Comparison of ENCODE assay signal across 9 mouse cellular contexts in the genomic region with DNA sequence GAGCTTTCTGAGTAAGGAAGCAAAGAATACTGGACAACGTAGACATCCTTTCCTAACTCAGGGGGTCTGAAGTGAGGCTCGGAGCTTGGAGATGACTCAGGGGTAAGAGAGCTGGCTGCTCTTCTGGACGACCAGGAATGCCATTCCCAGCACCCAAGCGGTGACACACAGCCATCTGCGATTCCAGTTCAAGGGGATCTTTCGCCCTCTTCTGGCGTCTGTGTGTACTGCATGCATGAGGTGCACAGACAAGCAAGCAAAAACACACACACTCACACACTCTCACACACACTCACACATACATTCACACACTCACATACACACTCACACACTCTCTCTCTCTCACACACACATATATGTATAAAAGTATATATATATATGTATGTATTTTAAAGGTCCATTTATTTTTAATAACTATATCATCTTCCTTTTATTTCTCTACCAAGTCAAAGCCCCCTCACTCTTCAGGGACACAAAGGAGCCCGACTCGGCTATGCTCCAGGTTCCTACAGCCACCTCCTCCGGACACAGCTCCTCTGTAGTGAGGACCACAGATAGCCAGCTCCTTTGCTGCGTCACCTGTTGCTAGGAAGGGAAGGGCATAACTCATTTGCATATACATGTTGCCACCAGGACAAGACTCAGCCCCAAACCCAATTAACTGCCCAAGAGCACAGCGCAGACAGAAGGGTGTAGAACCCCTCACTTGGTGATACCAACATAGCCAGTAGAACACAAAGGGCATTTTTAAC.
DNase-seq lines count a peak whose midpoint lies in the region; ATAC-seq and TF ChIP-seq lines count a peak whose summit lies in the region.
"Had no signal": no experiment of that assay in that cellular context is flagged by ENCODE, and none has a peak within 500 bp of the region (broad histone marks: within the 10 kb centered on the region; RNA-seq: fewer than 3 reads in every experiment).

No protein-coding gene starts in this region.

- DNase-seq in adrenal gland, postnatal 14 days: peak; percentile 50
- no peak for DNase-seq in adrenal gland, postnatal 25 days
- peak; percentile 32 for DNase-seq in lung, embryonic 14.5 days
- DNase-seq in lung, postnatal 25 days (ENCODE audit: low spot score): no peak
- peak; percentile 33 for DNase-seq in stomach, postnatal 0 days (ENCODE audit: low spot score)
- DNase-seq in layer of hippocampus, postnatal 14 days (ENCODE audit: low spot score in 2 of 2): no peak
- DNase-seq in layer of hippocampus, postnatal 25 days (ENCODE audit: extremely low spot score in 1 of 2, low spot score in 1 of 2): no peak

- no peak for TF ChIP-seq POLR2A in cortical plate, adult 2 months (IDR thresholded peaks at IDR 0.05; ENCODE audit: extremely low read depth, insufficient read depth, low read length)

- ATAC-seq in lung, embryonic 14.5 days (ENCODE audit: insufficient read depth): no peak
- no peak for ATAC-seq in stomach, postnatal 0 days (ENCODE audit: low FRiP score, low TSS enrichment)

- peak; percentile 55 for TF ChIP-seq CTCF in lung, embryonic 14.5 days (IDR thresholded peaks at IDR 0.05; ENCODE audit: low read depth)
- TF ChIP-seq CTCF in cortical plate, adult 2 months (IDR thresholded peaks at IDR 0.05; ENCODE audit: extremely low read depth, insufficient read depth, low read length): 0 out of 2 replicates have a peak, but pooled peaks have one; percentile 18
- TF ChIP-seq CTCF in stomach, postnatal 0 days (IDR thresholded peaks at IDR 0.05; ENCODE audit: low read depth): peak; percentile 62

- H3K4me1 ChIP-seq in lung, embryonic 14.5 days (ENCODE audit: insufficient read depth): no peaks in the 10 kb centered on the region
- no peaks in the 10 kb centered on the region for H3K4me1 ChIP-seq in cortical plate, adult 2 months (ENCODE audit: control insufficient read depth, insufficient read depth, low read length)
- no peaks in the 10 kb centered on the region for H3K4me1 ChIP-seq in stomach, postnatal 0 days (replicated peaks; ENCODE audit: control insufficient read depth, insufficient read depth)
- H3K4me1 ChIP-seq: midbrain, embryonic 10.5 days had no signal

- H3K36me3 ChIP-seq in lung, embryonic 14.5 days (ENCODE audit: insufficient read depth): no peaks in the 10 kb centered on the region
- H3K36me3 ChIP-seq in stomach, postnatal 0 days (ENCODE audit: control insufficient read depth, insufficient read depth, low read length): no peaks in the 10 kb centered on the region
- H3K36me3 ChIP-seq: midbrain, embryonic 10.5 days had no signal

- 76% methylated on average over 12 of the region's 12 CpGs for WGBS in lung, embryonic 14.5 days
- WGBS in stomach, postnatal 0 days: 74% methylated on average over 12 of the region's 12 CpGs

- H3K27me3 ChIP-seq in lung, embryonic 14.5 days (ENCODE audit: insufficient read depth, low read length): no peaks in the 10 kb centered on the region
- no peaks in the 10 kb centered on the region for H3K27me3 ChIP-seq in stomach, postnatal 0 days (ENCODE audit: control insufficient read depth, insufficient read depth, low read length)

- no peaks in the 10 kb centered on the region for H3K9me3 ChIP-seq in lung, embryonic 14.5 days (ENCODE audit: low read depth, low read length)
- H3K9me3 ChIP-seq in stomach, postnatal 0 days (ENCODE audit: control insufficient read depth, low read length): no peaks in the 10 kb centered on the region
- H3K9me3 ChIP-seq: midbrain, embryonic 10.5 days had no signal

- no peak overlapping the region for H3K27ac ChIP-seq in lung, embryonic 14.5 days (ENCODE audit: low read depth)
- no peak overlapping the region for H3K27ac ChIP-seq in cortical plate, adult 2 months (ENCODE audit: insufficient read depth, low read length)
- H3K27ac ChIP-seq in stomach, postnatal 0 days (replicated peaks): no peak overlapping the region; the same call in 1 of the 2 replicates
- H3K27ac ChIP-seq: midbrain, embryonic 10.5 days had no signal

- no peak overlapping the region for H3K4me2 ChIP-seq in lung, embryonic 14.5 days
- H3K4me2 ChIP-seq in stomach, postnatal 0 days (replicated peaks; ENCODE audit: low read depth): no peak overlapping the region

- TF ChIP-seq EP300 in stomach, postnatal 0 days (optimal IDR thresholded peaks at IDR 0.05): no peak

- H3K4me3 ChIP-seq in lung, embryonic 14.5 days (ENCODE audit: low read depth, low read length): no peak overlapping the region
- no peak overlapping the region for H3K4me3 ChIP-seq in cortical plate, adult 2 months (ENCODE audit: insufficient read depth, low read length)
- H3K4me3 ChIP-seq in stomach, postnatal 0 days (ENCODE audit: low read depth, low read length): no peak overlapping the region
- H3K4me3 ChIP-seq: midbrain, embryonic 10.5 days had no signal

- no peak overlapping the region for H3K9ac ChIP-seq in lung, embryonic 14.5 days
- no peak overlapping the region for H3K9ac ChIP-seq in stomach, postnatal 0 days (ENCODE audit: low read length)

Comparison
In these comparisons a context has a peak if more than half of its experiments do, and no peak if none do; other contexts are left out.
1. DNase-seq: peak in adrenal gland, postnatal 14 days (single experiment), lung, embryonic 14.5 days (single experiment) and stomach, postnatal 0 days (single experiment); none in adrenal gland, postnatal 25 days (single experiment), lung, postnatal 25 days (single experiment), layer of hippocampus, postnatal 14 days (0 of 2) and layer of hippocampus, postnatal 25 days (0 of 2).
2. Peak in every context shown above with its lines, with median percentiles within 50 percentile points of each other: CTCF ChIP-seq.